Mouse (Mus musculus) naive thymus-derived CD4-positive, alpha-beta T cell, adult 2 months (primary cell): Measurements from ENCODE around the gene Nek5.
"Not testable (repeated sequence)": the region's sequence is repeated elsewhere in the genome, so short reads cannot be mapped to it uniquely, and the experiment has no call there.

Source experiments
- DNase-seq: peaks from one replicate; pipeline ENCODE4 v3.0.0-alpha.2; 2011; ENCODE audit warnings: low read depth

Nek5 gene

GRCm38 (mm10) chr8:22124220-22125152 lies at the start of gene Nek5:
Gene Nek5 (minus strand): TSS chr8:22125053.
- DNase-seq = peak; percentile 54

GRCm38 (mm10) chr8:22169167-22169566 lies 44.3 kb upstream of the Nek5 start:
- no peak for DNase-seq

- DNase-seq = peak; percentile 95
Measured at GRCm38 (mm10) chr8:22166080-22166603, 41.3 kb upstream of the Nek5 start, which contains the start of gene Nek3. Gene Nek3 (minus strand): TSS chr8:22166435.

GRCm38 (mm10) chr8:22165251-22166079 lies 40.6 kb upstream of the Nek5 start:
- peak; percentile 25 for DNase-seq

GRCm38 (mm10) chr8:22164431-22164830 lies 39.6 kb upstream of the Nek5 start:
- no peak for DNase-seq

GRCm38 (mm10) chr8:22162206-22162605 lies 37.4 kb upstream of the Nek5 start:
- DNase-seq = no peak

- DNase-seq = no peak
Measured at GRCm38 (mm10) chr8:22150345-22150663, 25.5 kb upstream of the Nek5 start.

GRCm38 (mm10) chr8:22149643-22150344 lies 24.9 kb upstream of the Nek5 start:
- DNase-seq = no peak

GRCm38 (mm10) chr8:22148367-22148740 lies 23.5 kb upstream of the Nek5 start:
- no peak for DNase-seq

GRCm38 (mm10) chr8:22147706-22148366 lies 23.0 kb upstream of the Nek5 start:
- no peak for DNase-seq

GRCm38 (mm10) chr8:22145831-22146230 lies 21.0 kb upstream of the Nek5 start:
- no peak for DNase-seq

- no peak for DNase-seq
Measured at GRCm38 (mm10) chr8:22143764-22144491, 19.1 kb upstream of the Nek5 start.

- no peak for DNase-seq
Measured at GRCm38 (mm10) chr8:22142592-22142991, 17.7 kb upstream of the Nek5 start.

GRCm38 (mm10) chr8:22141836-22142385 lies 17.1 kb upstream of the Nek5 start:
- no peak for DNase-seq

GRCm38 (mm10) chr8:22136462-22136861 lies 11.6 kb upstream of the Nek5 start:
- DNase-seq = not testable (repeated sequence)

- DNase-seq = no peak
Measured at GRCm38 (mm10) chr8:22134750-22135135, 9.9 kb upstream of the Nek5 start.

- DNase-seq = no peak
Measured at GRCm38 (mm10) chr8:22134078-22134749, 9.4 kb upstream of the Nek5 start.

- DNase-seq = no peak
Measured at GRCm38 (mm10) chr8:22132062-22132461, 7.2 kb upstream of the Nek5 start.

- no peak for DNase-seq
Measured at GRCm38 (mm10) chr8:22107020-22107419, 17.8 kb downstream of the Nek5 start.

GRCm38 (mm10) chr8:22091568-22091967 lies 33.3 kb downstream of the Nek5 start:
- DNase-seq = no peak
